Mouse (Mus musculus): ENCODE data around the gene Tsc2. TPM values are rescaled to one million over a fixed set of nuclear protein-coding genes. Genes with fewer than 3 reads are reported as not detected.

The Tsc2 gene
- polyA plus RNA-seq, 1 experiment from 2014 or later, result 57.6 TPM

GRCm38 (mm10) chr17:24635694-24636093, 3.3 kb upstream of the Tsc2 start:
- no peak overlapping the region for H3K4me2 ChIP-seq
- WGBS, result 93% methylated on average over 5 of the region's 5 CpGs
- H3K4me1 ChIP-seq (ENCODE audit: control insufficient read depth, insufficient read depth, low read length), result peaks cover 10% of the 10 kb centered on the region
- H3K9ac ChIP-seq (ENCODE audit: low read length), result no peak overlapping the region
- H3K36me3 ChIP-seq (ENCODE audit: control insufficient read depth, insufficient read depth, low read length), result no peaks in the 10 kb centered on the region
- H3K27ac ChIP-seq (ENCODE audit: low read depth, low read length), result no peak overlapping the region
- no peaks in the 10 kb centered on the region for H3K27me3 ChIP-seq (ENCODE audit: control insufficient read depth, insufficient read depth, low read length)
- ATAC-seq (ENCODE audit: low FRiP score), result no peak
- H3K4me3 ChIP-seq (ENCODE audit: low read depth, low read length), result no peak overlapping the region
- DNase-seq (ENCODE audit: low spot score, missing footprints), result no peak
- H3K9me3 ChIP-seq (ENCODE audit: control insufficient read depth, low read length), result no peaks in the 10 kb centered on the region

- no peaks in the 10 kb centered on the region for H3K36me3 ChIP-seq (ENCODE audit: control insufficient read depth, insufficient read depth, low read length)
- DNase-seq (ENCODE audit: low spot score, missing footprints) (no peak), ATAC-seq (ENCODE audit: low FRiP score) (no peak)
- no peaks in the 10 kb centered on the region for H3K27me3 ChIP-seq (ENCODE audit: control insufficient read depth, insufficient read depth, low read length)
- H3K4me1 ChIP-seq (ENCODE audit: control insufficient read depth, insufficient read depth, low read length), result peaks cover 10% of the 10 kb centered on the region
- H3K4me2 ChIP-seq, result no peak overlapping the region
- H3K9me3 ChIP-seq (ENCODE audit: control insufficient read depth, low read length), result no peaks in the 10 kb centered on the region
- WGBS, result 79% methylated on average over 4 of the region's 4 CpGs
- no peak overlapping the region for H3K9ac ChIP-seq (ENCODE audit: low read length)
- H3K4me3 ChIP-seq (ENCODE audit: low read depth, low read length), result no peak overlapping the region
- no peak overlapping the region for H3K27ac ChIP-seq (ENCODE audit: low read depth, low read length)
These were observed 2.6 kb upstream of the Tsc2 start for GRCm38 (mm10) chr17:24635024-24635423.

GRCm38 (mm10) chr17:24633831-24634230, 1.4 kb upstream of the Tsc2 start:
- DNase-seq (ENCODE audit: low spot score, missing footprints) (no peak), ATAC-seq (ENCODE audit: low FRiP score) (no peak)
- Histone ChIP-seq H3K4me2 (no peak overlapping the region), H3K27me3 (ENCODE audit: control insufficient read depth, insufficient read depth, low read length) (no peaks in the 10 kb centered on the region), H3K4me1 (ENCODE audit: control insufficient read depth, insufficient read depth, low read length) (peaks cover 10% of the 10 kb centered on the region), H3K36me3 (ENCODE audit: control insufficient read depth, insufficient read depth, low read length) (no peaks in the 10 kb centered on the region), H3K4me3 (ENCODE audit: low read depth, low read length) (no peak overlapping the region), H3K27ac (ENCODE audit: low read depth, low read length) (no peak overlapping the region), H3K9ac (ENCODE audit: low read length) (no peak overlapping the region), H3K9me3 (ENCODE audit: control insufficient read depth, low read length) (no peaks in the 10 kb centered on the region)
- WGBS, result 95% methylated on average over 11 of the region's 11 CpGs

GRCm38 (mm10) chr17:24632813-24633449, 501 bp upstream of the Tsc2 start:
- Histone ChIP-seq H3K27me3 (ENCODE audit: control insufficient read depth, insufficient read depth, low read length) (no peaks in the 10 kb centered on the region), H3K36me3 (ENCODE audit: control insufficient read depth, insufficient read depth, low read length) (no peaks in the 10 kb centered on the region), H3K4me3 (ENCODE audit: low read depth, low read length) (peak overlapping the region; percentile 69), H3K9ac (ENCODE audit: low read length) (peak overlapping the region; percentile 82), H3K27ac (ENCODE audit: low read depth, low read length) (peak overlapping the region; percentile 26), H3K4me2 (peak overlapping the region; percentile 73), H3K4me1 (ENCODE audit: control insufficient read depth, insufficient read depth, low read length) (peaks cover 10% of the 10 kb centered on the region), H3K9me3 (ENCODE audit: control insufficient read depth, low read length) (no peaks in the 10 kb centered on the region)
- 14% methylated on average over 22 of the region's 22 CpGs for WGBS
- no peak for DNase-seq (ENCODE audit: low spot score, missing footprints)
- peak; percentile 50 for ATAC-seq (ENCODE audit: low FRiP score)

- Histone ChIP-seq H3K9me3 (ENCODE audit: control insufficient read depth, low read length) (no peaks in the 10 kb centered on the region), H3K36me3 (ENCODE audit: control insufficient read depth, insufficient read depth, low read length) (peaks cover 3% of the 10 kb centered on the region; the same call in 1 of the 2 replicates), H3K4me2 (no peak overlapping the region), H3K27me3 (ENCODE audit: control insufficient read depth, insufficient read depth, low read length) (no peaks in the 10 kb centered on the region), H3K9ac (ENCODE audit: low read length) (no peak overlapping the region), H3K4me3 (ENCODE audit: low read depth, low read length) (no peak overlapping the region), H3K4me1 (ENCODE audit: control insufficient read depth, insufficient read depth, low read length) (peaks cover 10% of the 10 kb centered on the region), H3K27ac (ENCODE audit: low read depth, low read length) (no peak overlapping the region)
- DNase-seq (ENCODE audit: low spot score, missing footprints) (no peak), ATAC-seq (ENCODE audit: low FRiP score) (no peak)
- WGBS, result 90% methylated on average over 14 of the region's 14 CpGs
These were observed 2.4 kb downstream of the Tsc2 start for GRCm38 (mm10) chr17:24630072-24630471.

- Histone ChIP-seq H3K36me3 (ENCODE audit: control insufficient read depth, insufficient read depth, low read length) (peaks cover 3% of the 10 kb centered on the region; the same call in 1 of the 2 replicates), H3K4me1 (ENCODE audit: control insufficient read depth, insufficient read depth, low read length) (peaks cover 10% of the 10 kb centered on the region), H3K27ac (ENCODE audit: low read depth, low read length) (no peak overlapping the region), H3K9me3 (ENCODE audit: control insufficient read depth, low read length) (no peaks in the 10 kb centered on the region), H3K4me2 (no peak overlapping the region), H3K4me3 (ENCODE audit: low read depth, low read length) (no peak overlapping the region), H3K9ac (ENCODE audit: low read length) (no peak overlapping the region), H3K27me3 (ENCODE audit: control insufficient read depth, insufficient read depth, low read length) (no peaks in the 10 kb centered on the region)
- ATAC-seq (ENCODE audit: low FRiP score), result no peak
- 47% methylated on average over 5 of the region's 5 CpGs for WGBS
- peak; percentile 98 for DNase-seq (ENCODE audit: low spot score, missing footprints)
These were observed 3.8 kb downstream of the Tsc2 start for GRCm38 (mm10) chr17:24628646-24629045.

GRCm38 (mm10) chr17:24625472-24625871, 7.0 kb downstream of the Tsc2 start:
- Histone ChIP-seq H3K27me3 (ENCODE audit: control insufficient read depth, insufficient read depth, low read length) (no peaks in the 10 kb centered on the region), H3K9me3 (ENCODE audit: control insufficient read depth, low read length) (no peaks in the 10 kb centered on the region), H3K4me2 (no peak overlapping the region), H3K4me3 (ENCODE audit: low read depth, low read length) (no peak overlapping the region), H3K9ac (ENCODE audit: low read length) (no peak overlapping the region), H3K36me3 (ENCODE audit: control insufficient read depth, insufficient read depth, low read length) (peaks cover 28% of the 10 kb centered on the region), H3K27ac (ENCODE audit: low read depth, low read length) (no peak overlapping the region), H3K4me1 (ENCODE audit: control insufficient read depth, insufficient read depth, low read length) (no peaks in the 10 kb centered on the region)
- no peak for DNase-seq (ENCODE audit: low spot score, missing footprints)
- 94% methylated on average over 8 of the region's 8 CpGs for WGBS
- no peak for ATAC-seq (ENCODE audit: low FRiP score)

GRCm38 (mm10) chr17:24617561-24618194, 14.8 kb downstream of the Tsc2 start:
- no peak for DNase-seq (ENCODE audit: low spot score, missing footprints)
- H3K4me2 ChIP-seq, result no peak overlapping the region
- no peaks in the 10 kb centered on the region for H3K4me1 ChIP-seq (ENCODE audit: control insufficient read depth, insufficient read depth, low read length)
- WGBS, result 90% methylated on average over 14 of the region's 14 CpGs
- H3K4me3 ChIP-seq (ENCODE audit: low read depth, low read length), result no peak overlapping the region
- no peak overlapping the region for H3K9ac ChIP-seq (ENCODE audit: low read length)
- no peaks in the 10 kb centered on the region for H3K27me3 ChIP-seq (ENCODE audit: control insufficient read depth, insufficient read depth, low read length)
- no peak overlapping the region for H3K27ac ChIP-seq (ENCODE audit: low read depth, low read length)
- H3K9me3 ChIP-seq (ENCODE audit: control insufficient read depth, low read length), result no peaks in the 10 kb centered on the region
- ATAC-seq (ENCODE audit: low FRiP score), result no peak
- peaks cover 47% of the 10 kb centered on the region for H3K36me3 ChIP-seq (ENCODE audit: control insufficient read depth, insufficient read depth, low read length)

- WGBS, result 90% methylated on average over 2 of the region's 2 CpGs
- DNase-seq (ENCODE audit: low spot score, missing footprints), result no peak
- Histone ChIP-seq H3K36me3 (ENCODE audit: control insufficient read depth, insufficient read depth, low read length) (peaks cover 15% of the 10 kb centered on the region), H3K4me1 (ENCODE audit: control insufficient read depth, insufficient read depth, low read length) (no peaks in the 10 kb centered on the region), H3K4me2 (no peak overlapping the region), H3K9ac (ENCODE audit: low read length) (no peak overlapping the region), H3K4me3 (ENCODE audit: low read depth, low read length) (no peak overlapping the region), H3K27me3 (ENCODE audit: control insufficient read depth, insufficient read depth, low read length) (no peaks in the 10 kb centered on the region), H3K9me3 (ENCODE audit: control insufficient read depth, low read length) (no peaks in the 10 kb centered on the region), H3K27ac (ENCODE audit: low read depth, low read length) (no peak overlapping the region)
- ATAC-seq (ENCODE audit: low FRiP score), result no peak
These were observed 21.7 kb downstream of the Tsc2 start for GRCm38 (mm10) chr17:24610711-24611110.
